Mouse (Mus musculus) left cerebral cortex, postnatal 4 days (tissue): ENCODE data around the gene Lrrc3. TPM values are rescaled to one million over a fixed set of nuclear protein-coding genes. Genes with fewer than 3 reads are reported as not detected.
"Not testable (repeated sequence)": the region's sequence is repeated elsewhere in the genome, so short reads cannot be mapped to it uniquely, and the experiment has no call there.

Source experiments
- DNase-seq: peaks from one replicate; pipeline ENCODE4 v3.0.0-alpha.2; 2022
- intact Hi-C: fragments of 180-260 bp; cut with DNase I; formaldehyde crosslinking; loops from one replicate; pipeline ENCODE4 v1.15.1; 2025
- total RNA-seq, 2 experiments: library from RNA; stranded (reverse); gene quantifications; 2 replicates each; pipeline ENCODE4 v1.2.3; 2021

The Lrrc3 gene
- 10 to 100 TPM; 38.5 to 39.1 TPM for total RNA-seq

DNA sequence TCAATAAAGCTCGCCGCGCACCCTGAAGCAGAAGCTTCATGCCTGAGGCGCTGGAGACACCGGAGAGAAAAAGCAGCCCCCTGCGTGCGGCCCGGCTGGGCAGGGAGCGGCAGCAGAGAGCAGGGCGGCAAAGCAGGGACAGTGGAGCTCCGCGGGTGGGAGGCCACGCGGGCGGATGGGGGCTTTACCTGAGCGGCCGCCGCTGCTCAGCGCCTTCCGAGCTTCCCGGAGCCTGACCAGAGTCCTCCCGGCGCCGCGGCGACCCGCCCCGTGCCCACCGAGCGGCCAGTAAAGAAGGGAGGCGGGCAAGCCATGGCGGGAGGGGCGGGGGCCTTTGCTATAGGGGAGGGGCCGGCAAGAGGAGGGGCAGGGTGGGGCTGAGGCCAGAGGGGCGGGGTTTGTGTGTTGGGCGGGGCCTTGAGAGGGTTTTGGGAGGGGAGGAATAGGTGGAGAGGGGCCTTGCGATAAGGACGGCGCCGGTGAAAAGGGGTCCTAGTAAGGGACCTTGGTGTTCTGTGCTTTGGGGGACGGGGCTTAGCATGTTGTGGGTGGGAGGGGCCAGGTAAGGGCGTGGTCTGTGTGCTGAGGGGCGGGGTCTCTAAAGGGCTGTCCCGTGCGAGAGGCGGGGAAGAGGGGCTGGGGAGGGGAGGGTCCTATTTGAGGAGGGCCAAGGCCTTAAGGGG lies at the start of gene Lrrc3:
TSS of gene Lrrc3 (minus strand) at position 326 of the 683 bp plus-strand sequence.
- intact Hi-C loops: no loop called here

DNA sequence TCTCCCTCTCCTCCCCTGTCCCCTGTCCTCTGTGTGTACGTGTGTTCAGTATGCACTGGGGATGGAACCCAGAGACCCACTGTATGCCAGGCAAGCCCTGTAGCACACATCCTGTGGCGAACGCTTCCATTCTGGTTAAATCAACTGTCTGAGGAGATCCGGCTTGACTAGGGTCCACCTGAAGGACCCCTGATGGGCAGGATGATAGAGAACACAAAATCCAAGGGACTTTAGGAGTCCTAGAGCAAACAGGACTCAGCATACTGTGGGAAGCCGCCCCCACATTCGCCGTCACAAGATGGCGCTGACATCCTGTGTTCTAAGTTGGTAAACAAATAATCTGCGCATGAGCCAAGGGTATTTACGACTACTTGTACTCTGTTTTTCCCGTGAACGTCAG lies 48.1 kb upstream of the Lrrc3 start:
- intact Hi-C loops, DNase-seq: not testable (repeated sequence)

More for the DNA sequence above, at the start of gene Lrrc3:
- peak; percentile 79 for DNase-seq

DNA sequence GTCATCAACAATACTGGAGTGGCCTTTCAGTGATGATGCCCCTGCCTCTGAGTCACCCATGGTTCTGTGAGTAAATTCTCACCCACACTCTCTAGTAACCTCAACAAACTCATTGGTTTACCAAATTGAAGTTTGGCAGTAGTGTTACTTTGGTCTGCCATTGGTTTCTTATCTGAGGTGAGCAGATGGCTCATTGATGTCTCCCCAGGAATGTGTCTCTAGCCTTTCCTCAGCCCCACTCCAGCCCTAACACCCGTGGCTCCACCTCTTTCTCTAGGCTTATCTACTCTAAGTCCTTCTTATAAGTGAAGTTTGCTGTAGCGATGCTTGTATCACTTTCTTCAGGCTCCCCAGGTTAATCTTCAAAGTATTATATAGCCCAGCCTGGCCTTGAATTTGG lies 37.3 kb upstream of the Lrrc3 start:
- DNase-seq: no peak
- intact Hi-C loops: no loop called here

DNA sequence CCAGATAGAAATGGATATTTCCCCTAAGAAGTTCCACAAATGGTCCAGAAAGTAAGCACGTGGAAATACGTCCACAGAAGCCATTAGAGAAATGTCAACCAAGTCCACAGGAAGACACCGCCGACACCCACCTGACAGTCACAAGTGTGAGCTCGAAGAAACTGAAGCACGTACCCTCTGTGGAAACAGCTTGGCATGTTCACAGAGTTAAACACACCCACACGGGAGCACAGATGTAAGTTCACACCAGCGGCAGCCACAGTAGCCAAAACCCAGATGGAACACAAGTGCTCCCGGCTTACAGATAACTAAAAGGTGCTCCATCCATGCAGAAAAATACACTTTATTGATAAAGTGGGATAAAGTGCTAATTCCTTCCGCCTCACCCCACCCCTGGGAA lies 25.0 kb upstream of the Lrrc3 start:
- intact Hi-C loops: no loop called here
- DNase-seq: no peak

DNA sequence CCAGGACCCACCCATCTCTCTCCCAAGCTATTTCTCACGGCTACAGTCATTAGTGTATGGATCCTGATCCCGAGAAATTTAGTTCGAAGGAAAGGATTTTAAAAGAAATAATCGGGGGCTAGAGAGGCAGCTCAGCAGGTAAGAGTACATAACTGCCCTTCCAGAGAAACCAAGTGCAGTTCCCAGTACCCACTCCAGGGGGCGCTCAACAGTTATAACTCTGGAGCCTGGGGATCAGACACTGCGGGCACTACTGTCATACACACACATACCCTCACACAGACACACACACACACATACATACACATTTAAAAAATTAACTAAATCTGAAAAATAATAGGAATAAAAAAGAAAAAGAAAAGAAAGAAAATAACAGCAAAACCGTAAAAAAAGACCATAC lies 23.8 kb upstream of the Lrrc3 start:
- DNase-seq: peak; percentile 54
- intact Hi-C loops: no loop called here

DNA sequence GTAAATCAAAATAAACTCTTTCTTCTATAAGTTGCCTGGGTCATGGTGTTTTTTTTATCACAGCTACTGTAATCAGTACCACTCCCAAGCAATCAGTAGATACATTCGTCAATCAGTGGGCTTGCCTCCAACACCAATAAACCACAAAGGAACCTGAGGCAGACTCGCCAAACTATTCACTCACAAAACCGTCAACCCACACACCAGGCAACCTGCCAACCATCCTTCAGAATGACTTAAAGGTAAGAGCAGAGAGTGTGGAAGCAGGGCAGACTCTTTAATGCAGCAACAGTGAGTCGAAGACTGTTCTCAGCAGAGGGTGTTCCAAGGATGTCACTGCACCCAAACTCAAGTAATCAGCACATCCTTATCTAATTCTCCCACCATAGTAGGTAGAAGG lies 20.3 kb upstream of the Lrrc3 start:
- no peak for DNase-seq
- intact Hi-C loops: no loop called here

DNA sequence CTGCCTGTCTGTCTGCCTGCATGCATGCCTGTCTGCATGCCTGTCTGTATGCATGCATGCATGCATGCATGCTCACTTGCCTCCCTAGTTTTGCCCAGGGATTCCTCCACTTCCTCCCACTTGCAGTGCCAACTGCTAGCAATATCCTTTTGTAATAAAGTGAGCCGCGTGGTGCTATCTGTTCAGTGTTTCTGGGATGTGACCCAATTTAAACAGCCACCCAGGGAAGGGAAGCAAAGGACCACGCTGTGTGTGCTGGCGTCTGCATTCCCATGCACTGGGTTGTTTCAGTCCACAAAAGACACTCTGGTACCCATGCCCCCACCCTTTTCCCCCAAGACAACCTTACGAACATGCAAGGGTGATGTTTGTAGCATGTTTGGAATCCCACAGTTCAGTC lies 18.7 kb upstream of the Lrrc3 start:
- intact Hi-C loops: no loop called here
- no peak for DNase-seq

DNA sequence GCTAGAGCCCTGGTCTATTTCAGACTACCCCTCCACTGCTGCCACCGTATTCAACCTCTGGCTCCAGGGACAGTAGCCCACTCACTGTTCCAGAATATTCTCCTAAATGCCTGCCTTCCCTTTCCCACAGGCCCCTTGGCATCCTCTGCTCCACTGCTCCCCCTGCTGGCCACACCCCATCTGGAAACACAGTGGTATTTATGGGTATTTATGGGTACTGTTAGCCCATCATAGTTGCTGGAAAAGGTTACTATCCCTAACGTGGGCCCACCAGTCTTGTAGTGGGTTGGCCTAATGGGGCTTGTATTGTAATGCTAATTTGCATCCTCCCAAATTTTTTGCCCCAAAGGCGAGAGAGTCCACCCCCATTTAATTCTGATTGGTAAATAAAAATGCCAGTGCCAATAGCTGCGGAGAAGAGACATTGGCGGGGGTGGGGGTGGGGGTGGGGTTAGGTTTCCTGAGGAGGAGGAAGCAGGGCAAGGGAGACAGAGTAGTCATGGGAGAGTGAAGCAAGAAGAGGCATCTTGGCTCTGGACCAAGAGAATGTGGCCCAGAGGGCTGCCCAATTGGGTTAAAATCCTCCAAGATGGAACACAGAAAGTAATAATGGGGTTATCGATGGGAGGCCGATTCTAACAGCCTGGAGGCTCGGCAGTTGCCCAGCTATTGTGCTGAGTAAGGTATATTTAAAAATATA lies 14.4 kb upstream of the Lrrc3 start:
- DNase-seq: peak; percentile 63
- intact Hi-C loops: no loop called here

DNA sequence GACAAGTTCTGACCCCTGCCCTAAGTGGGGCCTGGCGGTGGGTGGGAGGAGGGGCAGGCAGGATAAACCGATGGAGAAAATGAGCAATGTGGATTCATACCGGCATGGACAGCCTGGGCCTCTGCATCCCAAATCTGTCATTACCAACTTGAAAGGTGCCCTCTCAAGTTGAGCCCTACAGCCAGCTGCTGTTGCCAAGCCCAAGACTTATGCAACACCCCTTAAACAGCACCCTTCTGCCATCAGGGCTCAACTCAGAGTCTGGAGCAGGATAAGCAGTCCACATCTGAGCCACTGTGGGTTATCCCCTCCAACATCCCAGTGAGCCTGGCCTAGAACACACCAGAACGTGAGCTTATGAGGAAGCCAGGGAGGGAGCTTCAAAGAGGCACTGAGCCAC lies 11.0 kb upstream of the Lrrc3 start:
- intact Hi-C loops: no loop called here

DNA sequence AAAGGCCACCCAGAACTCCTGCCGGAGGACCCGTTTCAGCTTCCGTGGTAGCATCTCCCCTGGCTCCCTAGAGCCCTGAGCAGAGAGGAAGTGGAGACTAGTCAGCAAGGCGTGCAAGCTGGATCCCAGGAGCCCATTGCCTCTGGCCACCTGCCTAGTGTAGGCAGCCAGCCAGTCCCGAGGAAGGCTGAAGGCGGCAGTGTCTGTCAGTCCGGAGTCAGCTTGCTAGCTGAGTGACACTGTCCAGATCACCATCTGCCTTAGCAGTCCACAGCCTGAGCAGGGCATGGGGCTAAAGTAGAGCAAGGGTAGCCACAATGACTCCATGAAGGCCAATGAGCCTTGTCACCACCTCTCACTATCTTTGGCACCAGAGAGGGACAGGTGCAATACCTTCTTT lies 10.3 kb upstream of the Lrrc3 start:
- intact Hi-C loops: no loop called here
- DNase-seq: peak; percentile 45

More for the DNA sequence above, 11.0 kb upstream of the Lrrc3 start:
- no peak for DNase-seq

DNA sequence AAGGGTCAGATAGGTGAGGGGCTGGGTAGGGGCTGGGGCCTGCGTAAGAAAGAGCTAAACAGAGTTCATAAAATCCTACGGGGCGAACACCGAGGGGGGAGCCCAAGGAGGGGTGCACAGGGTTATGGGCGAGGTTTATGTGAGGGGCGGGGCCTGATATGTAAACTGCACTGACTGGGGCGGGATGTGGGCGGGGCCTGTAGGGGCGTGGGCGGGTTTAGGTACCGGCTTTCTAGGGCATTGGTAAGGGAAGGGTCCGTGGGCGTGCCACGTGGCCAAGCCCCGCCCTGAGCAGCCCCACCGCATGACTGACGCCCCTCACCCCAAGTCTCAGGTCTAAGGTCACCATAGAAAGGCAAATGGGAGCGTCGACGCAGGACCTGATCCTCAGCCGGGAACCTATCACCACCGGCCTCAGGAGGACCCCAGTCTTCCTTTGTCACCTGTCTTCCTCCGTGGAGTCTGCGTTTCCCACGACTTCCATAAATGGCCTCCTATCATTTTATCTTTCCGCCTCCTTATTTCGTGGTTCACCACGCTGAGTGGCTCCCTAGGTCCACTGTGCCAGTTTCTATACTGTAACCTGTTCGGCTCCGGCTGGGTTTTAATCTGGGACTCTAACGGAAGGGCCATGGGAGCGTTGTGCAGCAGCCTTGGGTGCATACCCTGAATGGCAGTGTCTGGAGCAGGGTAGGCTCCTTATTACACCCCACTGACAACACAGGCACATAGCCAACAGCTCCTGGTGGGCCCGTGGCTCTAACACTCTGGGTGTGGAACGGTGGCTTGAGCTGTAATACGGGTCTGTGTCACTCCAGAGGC lies 769 bp upstream of the Lrrc3 start:
- intact Hi-C loops: no loop called here

DNA sequence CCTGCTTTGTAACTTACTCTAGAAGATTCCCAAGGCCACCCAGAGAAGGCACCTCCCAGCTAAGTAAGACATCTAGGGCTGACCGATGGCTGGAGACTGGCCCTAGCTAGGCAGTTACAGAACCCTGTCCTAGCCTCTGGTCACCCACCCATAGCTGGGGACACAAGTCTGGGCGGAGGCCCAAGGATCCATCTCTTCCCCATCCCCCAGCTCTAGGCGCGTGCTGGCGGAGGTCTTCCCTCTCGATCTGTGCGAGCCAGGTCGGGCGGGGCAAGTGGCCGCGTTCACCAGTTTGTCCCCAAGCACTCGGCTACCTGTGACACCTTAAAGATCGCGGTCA lies 495 bp downstream of the Lrrc3 start:
- DNase-seq: peak; percentile 63
- intact Hi-C loops: no loop called here

More for the DNA sequence above, 769 bp upstream of the Lrrc3 start:
- DNase-seq: peak; percentile 87

DNA sequence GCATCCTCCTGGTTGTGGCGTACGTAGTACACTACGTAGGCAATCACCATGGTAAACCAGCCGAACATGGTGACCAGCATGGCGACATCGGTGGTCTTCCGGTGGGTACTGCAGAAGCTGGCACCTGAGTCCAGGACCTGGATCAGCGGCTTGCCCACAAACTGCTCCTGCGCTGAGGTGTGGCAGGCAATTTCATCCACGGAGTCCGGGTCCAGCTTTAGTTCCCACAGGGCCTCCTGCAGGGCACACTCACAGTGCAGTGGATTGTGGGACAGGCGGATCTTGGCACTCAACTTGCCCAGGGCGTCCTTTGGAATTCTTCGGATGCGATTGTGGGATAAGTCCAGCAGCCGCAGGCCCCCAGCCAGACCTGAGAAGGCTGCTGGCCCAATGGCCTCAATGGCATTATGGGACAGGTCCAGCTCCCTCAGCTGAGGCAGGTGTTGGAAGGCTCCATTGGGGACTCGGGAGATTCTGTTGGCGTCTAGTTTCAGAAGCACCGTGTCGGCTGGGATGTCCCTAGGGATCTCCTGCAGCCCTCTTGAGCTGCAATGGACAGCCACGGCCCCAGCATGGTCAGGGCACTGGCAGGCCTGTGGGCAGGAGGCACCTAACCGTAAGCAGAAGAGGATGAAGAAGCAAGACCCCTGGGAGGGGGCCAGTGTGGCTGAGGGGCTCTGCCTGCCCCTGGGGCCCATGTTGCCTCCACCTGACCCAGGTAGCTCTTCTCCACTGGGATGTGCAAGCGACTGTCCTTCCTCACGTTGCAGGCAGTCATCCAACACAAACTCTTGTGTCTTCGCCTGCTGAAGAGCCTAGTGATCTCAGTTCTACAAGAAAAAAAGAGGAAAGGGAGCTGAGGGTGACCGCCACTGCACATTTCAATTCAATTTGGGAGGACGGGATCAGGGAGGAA lies 1.2 kb downstream of the Lrrc3 start:
- no peak for DNase-seq
- intact Hi-C loops: no loop called here

DNA sequence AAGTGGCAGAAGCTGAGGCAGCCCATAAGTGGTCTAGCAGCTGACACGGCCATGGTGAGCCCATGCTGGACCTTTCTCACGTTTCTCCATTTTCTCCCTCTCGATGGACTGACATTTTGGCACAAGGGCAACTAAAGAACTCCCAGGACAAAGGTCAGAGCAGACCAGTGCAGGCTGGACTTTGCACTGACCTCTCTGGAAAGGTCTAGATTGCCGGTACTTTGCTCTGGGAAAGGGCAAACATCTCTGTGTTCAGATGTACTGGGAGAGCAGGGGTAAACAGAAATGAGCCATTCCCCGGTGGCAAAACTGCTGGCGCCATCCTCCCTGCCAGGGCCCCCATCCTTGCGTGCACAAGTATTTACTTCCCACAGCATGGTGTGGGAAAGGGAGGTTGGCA lies 2.2 kb downstream of the Lrrc3 start:
- intact Hi-C loops: no loop called here

DNA sequence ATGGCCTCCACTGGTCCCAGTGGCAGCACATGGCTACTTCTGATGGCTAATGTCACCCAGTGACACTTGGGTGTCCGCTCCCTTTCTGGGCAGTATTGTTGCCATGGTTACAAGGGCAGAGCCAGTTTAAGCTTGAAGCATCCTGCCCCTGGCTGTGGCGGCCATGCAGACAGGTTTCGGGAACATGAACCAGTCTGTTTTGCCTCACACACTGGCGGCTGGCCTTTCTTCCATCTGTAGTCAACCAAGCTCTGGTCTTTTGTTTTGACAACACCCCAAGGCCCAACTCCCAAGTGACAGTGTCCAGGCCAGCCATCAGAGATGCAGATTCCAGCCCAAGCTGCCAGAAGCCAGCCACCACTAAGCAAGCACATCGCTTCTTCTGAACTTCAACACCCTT lies 6.8 kb downstream of the Lrrc3 start:
- intact Hi-C loops: no loop called here
- DNase-seq: no peak

More for the DNA sequence above, 2.2 kb downstream of the Lrrc3 start:
- DNase-seq: no peak

DNA sequence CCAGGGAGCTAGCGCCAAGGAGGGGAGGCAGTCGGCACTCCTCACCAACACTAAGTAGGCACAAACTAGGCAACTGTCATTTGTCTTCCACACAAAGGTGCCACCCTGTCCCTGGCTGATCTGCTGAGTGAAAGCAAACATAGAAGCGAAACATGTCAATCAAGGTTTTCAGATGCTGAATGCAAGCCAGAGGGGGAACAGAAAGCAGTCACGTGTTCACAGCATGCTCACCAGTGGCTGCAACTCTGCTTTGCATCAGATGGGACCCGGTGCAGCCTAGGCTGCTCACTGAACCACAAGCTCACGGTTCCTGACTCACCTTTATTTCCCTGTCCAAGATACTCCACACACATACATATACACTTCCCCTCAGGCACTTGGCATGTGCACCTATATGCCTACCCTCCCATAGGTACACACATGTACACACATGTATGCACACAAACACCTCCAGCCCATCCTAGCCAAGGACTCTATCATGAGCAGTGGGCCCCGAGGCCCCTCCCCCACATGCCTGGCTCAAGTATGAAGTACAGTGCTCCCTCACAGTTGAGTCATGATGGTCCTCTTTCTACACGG lies 11.3 kb downstream of the Lrrc3 start:
- DNase-seq: no peak
- intact Hi-C loops: no loop called here

DNA sequence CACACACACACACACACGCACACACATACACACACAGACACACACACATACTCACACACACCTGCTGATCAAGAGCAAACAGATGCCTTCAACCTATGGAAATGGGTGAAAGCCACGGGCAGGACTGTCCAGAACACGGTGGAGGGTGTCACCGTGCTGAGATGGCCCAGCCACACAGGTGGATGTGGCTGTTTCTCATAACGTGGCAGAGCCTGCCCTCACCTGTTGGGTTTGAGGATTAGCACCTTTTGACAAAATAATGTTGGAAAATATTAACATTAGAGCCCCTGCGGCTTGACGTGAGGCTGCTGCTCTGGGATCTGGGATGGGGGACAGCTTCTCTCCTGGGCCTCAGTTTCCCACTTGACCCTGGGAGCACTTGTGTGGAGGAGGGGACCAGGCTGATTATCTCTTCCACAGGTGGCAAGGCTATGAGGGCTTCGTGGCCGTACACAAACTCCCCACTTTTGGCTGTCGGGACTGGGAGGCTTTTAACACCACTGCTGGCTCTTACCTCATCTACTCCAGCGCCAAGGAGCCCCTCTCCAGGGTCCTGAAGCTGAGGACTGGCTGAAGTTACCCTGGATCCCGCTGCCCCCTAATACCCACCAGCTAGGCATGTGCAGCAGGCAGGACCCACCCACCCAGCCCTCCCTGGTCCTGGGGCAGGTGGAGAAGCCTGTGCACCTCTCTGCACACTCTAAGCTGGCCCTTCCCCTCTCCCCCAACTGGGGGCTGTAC lies 16.2 kb downstream of the Lrrc3 start:
- intact Hi-C loops: loop anchor here (10.0 kb wide), 1 partner anchor 341 kb away; no protein-coding TSS in a partner anchor
- no peak for DNase-seq

DNA sequence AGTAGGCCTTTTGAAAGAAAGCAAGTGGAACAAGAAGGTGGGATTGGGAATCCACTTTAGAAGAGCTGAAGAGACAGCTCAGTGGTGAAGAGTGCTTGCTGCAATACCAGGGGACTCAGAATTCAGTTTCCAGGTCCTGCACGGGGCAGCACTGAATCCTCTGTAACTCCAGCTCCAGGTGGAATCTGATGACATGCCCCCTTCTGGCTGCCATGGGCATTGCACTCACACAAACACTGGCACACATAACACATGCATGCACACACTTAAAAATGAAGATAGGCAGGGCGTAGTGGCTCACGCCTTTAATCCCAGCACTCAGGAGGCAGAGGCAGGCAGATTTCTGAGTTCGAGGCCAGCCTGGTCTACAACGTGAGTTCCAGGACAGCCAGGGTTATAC lies 19.8 kb downstream of the Lrrc3 start:
- no peak for DNase-seq
- intact Hi-C loops: loop anchor here (10.0 kb wide), 1 partner anchor 338 kb away; no protein-coding TSS in a partner anchor

DNA sequence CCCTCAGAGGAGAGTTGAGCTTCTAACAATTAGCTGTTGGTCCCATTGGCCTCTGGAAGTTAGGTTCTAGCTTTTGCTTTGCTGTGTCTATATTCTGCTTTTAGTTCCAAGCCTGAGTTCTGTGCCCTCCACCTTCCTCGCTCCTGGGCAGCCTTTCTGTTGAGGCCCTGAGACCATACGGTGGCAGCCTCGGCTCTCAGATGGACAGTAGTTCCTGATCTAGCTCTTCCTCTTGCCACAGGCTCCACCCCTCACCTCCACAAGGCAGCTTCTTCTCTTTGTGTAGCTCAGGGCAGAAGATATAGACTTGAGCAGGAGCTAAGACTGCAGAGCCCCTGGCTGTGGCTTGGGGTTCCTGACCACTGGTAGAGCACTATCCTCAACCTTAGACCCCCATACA lies 22.0 kb downstream of the Lrrc3 start:
- intact Hi-C loops: loop anchor here (10.0 kb wide), 1 partner anchor 336 kb away; no protein-coding TSS in a partner anchor
- DNase-seq: no peak
